Mouse (Mus musculus) left cerebral cortex, adult 18-20 months (tissue): ENCODE data around the gene Pacs2. TPM values are rescaled to one million over a fixed set of nuclear protein-coding genes. Genes with fewer than 3 reads are reported as not detected.

Source experiments
- DNase-seq, 2 experiments: peaks; one replicate each; pipeline ENCODE4 v3.0.0; 2021 to 2022; ENCODE audit warnings: low spot score in 2 of 2, mixed read lengths in 1 of 2
- long read RNA-seq, 2 experiments: library from polyadenylated mRNA; stranded (forward); transcript quantifications; one replicate each; pipeline ENCODE4 v2.0.0; 2021
- total RNA-seq, 2 experiments: library from RNA; stranded (reverse); gene quantifications; 2 replicates each; pipeline ENCODE4 v1.2.3; 2021

Pacs2 gene
- total RNA-seq, result 10 to 100 TPM; 58.7 to 60.8 TPM
- long read RNA-seq, experiment 1, full-length matches to known transcripts, result 7 of 53 reads
- long read RNA-seq, experiment 1, partial matches to known transcripts, result 15 of 53 reads
- long read RNA-seq, experiment 1, other reads (novel, unspliced or antisense), result 31 of 53 reads
- long read RNA-seq, experiment 2, full-length matches to known transcripts, result 2 of 33 reads
- long read RNA-seq, experiment 2, partial matches to known transcripts, result 13 of 33 reads
- long read RNA-seq, experiment 2, other reads (novel, unspliced or antisense), result 18 of 33 reads

GRCm38 (mm10) chr12:113013604-113014558, at the start of gene Pacs2:
Gene Pacs2, plus strand, starts transcription at chr12:113014508.
- peak; percentile 91 to 94 for DNase-seq

- no peak for DNase-seq
Measured at GRCm38 (mm10) chr12:112965783-112966182, 48.5 kb upstream of the Pacs2 start.

- DNase-seq, result no peak
Measured at GRCm38 (mm10) chr12:112968943-112969342, 45.4 kb upstream of the Pacs2 start.

- no peak for DNase-seq
Measured at GRCm38 (mm10) chr12:112969616-112970015, 44.7 kb upstream of the Pacs2 start.

- no peak for DNase-seq
Measured at GRCm38 (mm10) chr12:112974736-112975135, 39.6 kb upstream of the Pacs2 start.

- peak; percentile 91 to 92 for DNase-seq
Measured at GRCm38 (mm10) chr12:112976371-112977073, 37.8 kb upstream of the Pacs2 start, which contains the start of gene Btbd6. Gene Btbd6, plus strand, starts transcription at chr12:112976482.

GRCm38 (mm10) chr12:112977156-112977555, 37.2 kb upstream of the Pacs2 start:
- DNase-seq, result no peak

- DNase-seq, result no peak
Measured at GRCm38 (mm10) chr12:112982031-112982430, 32.3 kb upstream of the Pacs2 start.

- DNase-seq, result no peak
Measured at GRCm38 (mm10) chr12:112985346-112985745, 29.0 kb upstream of the Pacs2 start.

- DNase-seq, result no peak
Measured at GRCm38 (mm10) chr12:112987877-112988276, 26.4 kb upstream of the Pacs2 start.

GRCm38 (mm10) chr12:112990706-112991405, 23.5 kb upstream of the Pacs2 start:
- DNase-seq, result no peak

- no peak for DNase-seq
Measured at GRCm38 (mm10) chr12:112991444-112991843, 22.9 kb upstream of the Pacs2 start.

GRCm38 (mm10) chr12:112994153-112994552, 20.2 kb upstream of the Pacs2 start:
- no peak for DNase-seq

GRCm38 (mm10) chr12:112999569-113000293, 14.6 kb upstream of the Pacs2 start:
- no peak for DNase-seq

- DNase-seq, result peak; percentile 93
Measured at GRCm38 (mm10) chr12:113000294-113001132, 13.8 kb upstream of the Pacs2 start, which contains the start of gene Brf1. Gene Brf1, minus strand, starts transcription at chr12:113000704.

GRCm38 (mm10) chr12:113001133-113001474, 13.2 kb upstream of the Pacs2 start:
- DNase-seq, result no peak

GRCm38 (mm10) chr12:113002667-113003066, 11.6 kb upstream of the Pacs2 start:
- DNase-seq, result no peak

- no peak for DNase-seq
Measured at GRCm38 (mm10) chr12:113004011-113004410, 10.3 kb upstream of the Pacs2 start.

GRCm38 (mm10) chr12:113004993-113005392, 9.3 kb upstream of the Pacs2 start:
- peak; percentile 64 to 66 for DNase-seq
